Mouse (Mus musculus) adrenal gland, postnatal 0 days (tissue): ENCODE results near the gene Zp2. TPM values are rescaled to one million over a fixed set of nuclear protein-coding genes. Genes with fewer than 3 reads are reported as not detected.

ENCODE experiments used
- polyA plus RNA-seq: library from polyadenylated mRNA; unstranded; fragments of >200 nt; fragmentation: Nextera tagmentation; extraction: Ambion mirVana; gene quantifications from 2 replicates; pipeline ENCODE4 v1.2.1, GENCODE M21; 2015

Zp2 gene
- polyA plus RNA-seq, result not detected in 2 replicates

DNA sequence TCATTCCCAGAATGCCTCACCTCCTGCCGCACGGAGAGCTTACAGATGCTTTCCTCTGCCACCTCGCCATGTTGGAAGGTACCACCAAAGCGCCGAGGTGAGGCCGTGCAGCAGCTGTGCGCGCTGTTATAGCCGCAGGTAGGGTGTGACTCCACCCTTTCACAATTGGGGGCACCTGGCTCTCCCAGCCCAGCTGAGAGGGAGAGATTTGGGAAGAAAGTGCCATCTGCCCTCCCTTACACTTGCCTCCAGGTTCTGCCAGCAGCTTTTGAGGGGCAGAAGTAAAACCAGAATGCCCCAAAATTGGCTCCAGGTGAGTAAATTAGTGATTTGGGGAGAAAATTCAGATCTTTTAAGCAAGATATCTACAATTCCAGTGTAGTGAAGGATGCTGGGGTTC is at the start of gene Zp2:
TSS of gene Zp2 (minus strand) at position 101 of the 400 bp plus-strand sequence.

DNA sequence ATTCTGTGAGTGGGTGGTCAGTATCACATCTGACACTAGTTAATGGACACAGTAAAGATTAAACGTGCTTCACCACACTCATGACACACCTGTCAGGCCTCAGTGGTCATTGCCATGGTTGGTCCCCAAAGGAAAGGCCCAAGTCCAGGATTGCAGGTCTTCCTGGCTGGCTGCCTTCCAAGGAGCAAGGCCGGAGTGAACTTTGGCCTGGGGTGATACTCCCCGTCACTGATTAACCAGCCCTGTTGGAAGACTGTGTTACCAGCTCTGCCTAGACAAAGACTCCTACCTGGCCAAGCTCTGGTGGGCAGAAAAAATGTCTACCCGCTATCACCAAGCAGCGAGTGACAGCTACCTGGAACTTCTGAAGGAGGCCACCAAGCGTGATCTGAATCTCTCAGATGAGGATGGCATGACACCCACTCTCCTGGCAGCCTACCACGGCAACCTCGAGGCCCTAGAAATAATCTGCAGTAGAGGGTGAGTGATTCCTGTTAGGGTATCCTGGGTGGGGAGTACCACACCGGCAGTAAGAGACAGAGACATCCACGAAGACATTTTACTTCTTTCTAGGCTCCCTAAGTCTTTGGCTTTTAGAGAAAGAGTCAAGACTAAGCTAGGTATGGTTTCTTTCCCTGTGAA is 28.6 kb upstream of the Zp2 start, which contains the start of gene Anks4b:
TSS of gene Anks4b (plus strand) at position 256 of the 642 bp plus-strand sequence.

DNA sequence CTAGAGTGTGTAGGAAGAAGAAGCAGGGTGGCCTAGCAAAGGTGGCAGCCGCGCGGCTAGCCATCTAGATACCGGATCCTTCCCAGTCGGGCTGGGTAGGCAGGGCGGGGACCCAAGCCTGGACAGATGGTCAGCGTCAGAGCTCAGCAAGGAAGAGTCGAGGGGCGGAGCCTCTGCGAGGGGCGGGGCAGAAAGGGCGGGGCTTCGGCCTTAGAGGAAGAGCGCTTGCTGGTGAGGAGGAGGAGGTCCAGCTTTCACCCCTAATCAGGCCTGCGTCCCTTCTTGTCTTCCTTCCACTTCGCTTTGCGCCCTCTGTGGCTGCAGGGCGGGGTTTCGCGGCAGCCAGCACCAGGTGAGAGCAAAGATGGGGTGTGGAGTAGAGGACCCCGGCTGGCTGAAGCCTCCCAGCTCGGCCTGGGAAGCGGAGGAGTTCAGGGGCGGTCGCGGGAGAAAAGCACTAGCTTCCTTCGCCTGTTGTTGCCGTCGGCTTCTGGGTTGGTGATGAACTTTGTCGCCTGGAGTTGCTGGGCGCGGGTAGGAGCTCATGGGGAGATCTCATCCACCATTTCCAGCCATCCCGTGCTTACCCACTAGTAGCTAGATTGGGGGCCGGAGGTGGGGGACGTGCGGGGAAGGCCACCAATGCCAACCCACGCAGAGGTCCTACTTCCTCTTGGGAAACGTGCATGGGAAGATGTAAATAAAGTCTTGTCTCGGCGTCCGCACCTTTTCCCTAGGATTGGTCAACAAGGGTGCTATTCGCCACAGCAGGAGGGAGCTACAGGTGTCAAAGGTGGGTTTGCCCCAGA is 42.7 kb downstream of the Zp2 start, which contains the start of gene Tmem159:
TSS of gene Tmem159 (plus strand) at position 190 of the 809 bp plus-strand sequence.

DNA sequence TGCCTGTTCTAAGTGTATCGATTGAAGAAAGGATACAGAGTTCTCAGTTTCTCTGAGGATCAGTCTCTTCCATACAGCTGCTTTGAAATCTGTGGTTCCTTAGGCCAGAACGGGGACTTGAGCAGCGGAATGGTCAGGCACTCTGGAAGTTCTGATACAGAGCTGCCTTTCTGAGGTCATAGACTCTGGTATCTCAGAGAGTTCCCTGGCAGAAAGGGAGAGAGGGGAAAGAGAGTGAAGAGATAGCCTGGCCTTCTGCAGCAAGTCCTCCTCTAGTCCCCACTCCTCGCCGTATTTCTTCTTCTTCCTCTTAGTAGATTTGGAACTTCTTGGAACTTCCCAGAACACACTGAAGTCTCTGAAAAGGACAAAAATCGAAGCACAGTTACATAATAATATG is 49.9 kb downstream of the Zp2 start, which contains the start of gene Dnah3:
TSS of gene Dnah3 (minus strand) at position 101 of the 400 bp plus-strand sequence.

Other genes with a start within 250 kb of the Zp2 start
- 11.8 and 13.8 TPM in 2 replicates for gene Lyrm1, start 249.4 kb downstream of the Zp2 start, polyA plus RNA-seq
- 5.4 and 6.3 TPM in 2 replicates for gene Dcun1d3, start 249.0 kb downstream of the Zp2 start, polyA plus RNA-seq
- 0.07 TPM in 1 of 2 replicates, not detected in the other for gene Dnah3, start 50.0 kb downstream of the Zp2 start, polyA plus RNA-seq
- 93.4 and 175 TPM in 2 replicates for gene Tmem159, start 42.9 kb downstream of the Zp2 start, polyA plus RNA-seq
- gene Anks4b, start 28.6 kb upstream of the Zp2 start, polyA plus RNA-seq, result 0.15 and 0.30 TPM in 2 replicates
- 8.8 and 9.8 TPM in 2 replicates for gene Crym, start 56.8 kb upstream of the Zp2 start, polyA plus RNA-seq
- gene Abca14, start 58.7 kb upstream of the Zp2 start, polyA plus RNA-seq, result 0.09 and 0.17 TPM in 2 replicates
- not detected in 2 replicates for gene Abca15, start 183.4 kb upstream of the Zp2 start, polyA plus RNA-seq